Mouse (Mus musculus) Patski (cell line): ENCODE data around the gene Sfr1. TPM values are rescaled to one million over a fixed set of nuclear protein-coding genes. Genes with fewer than 3 reads are reported as not detected.
A peak's percentile ranks its signal among the peaks of the same experiment; 100 is the strongest.

Experiments
- ATAC-seq: fragments of 100-300 bp; one replicate; pipeline ENCODE4 v1.8.0; 2021
- CTCF ChIA-PET: fragments of 350-600 bp; sonication (Branson Sonifier 250); formaldehyde crosslinking; loops from one replicate; lab custom pipeline; 2022; ENCODE audit warnings: inconsistent platforms; lab: Charles Lee
- POLR2A ChIA-PET: fragments of 350-600 bp; sonication (Branson Sonifier 250); formaldehyde crosslinking; loops from one replicate; lab custom pipeline; 2022; ENCODE audit warnings: antibody characterized with exemption, inconsistent platforms; lab: Charles Lee
- DNase-seq: peaks from one replicate; pipeline ENCODE4 v3.0.0-alpha.2; 2011; ENCODE audit warnings: low read depth, low spot score
- H3K27me3 ChIP-seq: fragments of 371-371 bp; one replicate; pipeline ENCODE4 v1.5.1; 2021
- CTCF ChIP-seq: fragments of 100-300 bp; IDR thresholded peaks from one replicate; pipeline ENCODE4 v1.5.1; 2021
- in situ Hi-C: fragments of 300-500 bp; cut with MboI; formaldehyde crosslinking; loops from 3 replicates; pipeline ENCODE4 v1.11.1; 2018; ENCODE audit warnings: low pct_unique_long_range_greater_than_20kb, mixed read lengths
- polyA plus RNA-seq: library from polyadenylated mRNA; unstranded; gene quantifications from one replicate; pipeline ENCODE4 v1.2.3, GENCODE M21; 2021

Gene Sfr1
- polyA plus RNA-seq, 1 experiment from 2014 or later, result 130 TPM

GRCm38 (mm10) chr19:47705772-47706309 is 25.6 kb upstream of the Sfr1 start:
- TF ChIP-seq CTCF, result no peak
- ChIA-PET CTCF (interaction anchor here (1.4 kb wide), 1 partner anchor 16 kb away, joined by 3 read pairs; no protein-coding TSS in a partner anchor), POLR2A (no interaction called here)
- peaks cover 35% of the 10 kb centered on the region for H3K27me3 ChIP-seq
- in situ Hi-C loops, result no loop called here
- ATAC-seq (no peak), DNase-seq (no peak)

- TF ChIP-seq CTCF, result no peak
- ChIA-PET CTCF (interaction anchor here (1.2 to 1.5 kb wide), 2 partner anchors 9 to 10 kb away, joined by 4 read pairs; no protein-coding TSS in a partner anchor), POLR2A (interaction anchor here (0.6 to 0.8 kb wide), 2 partner anchors 15 to 321 kb away, joined by 3 to 5 read pairs; no protein-coding TSS in a partner anchor)
- DNase-seq (no peak), ATAC-seq (no peak)
- peaks cover 39% of the 10 kb centered on the region for H3K27me3 ChIP-seq
- in situ Hi-C loops, result no loop called here
These were observed 21.1 kb upstream of the Sfr1 start for GRCm38 (mm10) chr19:47710376-47710775.

GRCm38 (mm10) chr19:47713457-47713856 is 18.0 kb upstream of the Sfr1 start:
- no peak for ATAC-seq
- POLR2A ChIA-PET, result no interaction called here
- no peak for DNase-seq
- H3K27me3 ChIP-seq, result peaks cover 30% of the 10 kb centered on the region
- no peak for TF ChIP-seq CTCF
- CTCF ChIA-PET, result interaction anchor here (1.6 kb wide), 1 partner anchor 13 kb away, joined by 4 read pairs; no protein-coding TSS in a partner anchor
- in situ Hi-C loops, result no loop called here

GRCm38 (mm10) chr19:47716144-47716543 is 15.3 kb upstream of the Sfr1 start:
- H3K27me3 ChIP-seq, result peaks cover 14% of the 10 kb centered on the region
- TF ChIP-seq CTCF, result peak; percentile 52
- no peak for ATAC-seq
- POLR2A ChIA-PET, result no interaction called here
- DNase-seq, result no peak
- in situ Hi-C loops, result no loop called here
- CTCF ChIA-PET, result no interaction called here

GRCm38 (mm10) chr19:47719147-47719546 is 12.3 kb upstream of the Sfr1 start:
- TF ChIP-seq CTCF, result no peak
- ChIA-PET POLR2A (no interaction called here), CTCF (interaction anchor here (1.5 kb wide), 2 partner anchors 9 to 11 kb away, joined by 3 to 4 read pairs; no protein-coding TSS in a partner anchor)
- DNase-seq (no peak), ATAC-seq (no peak)
- peaks cover 8% of the 10 kb centered on the region for H3K27me3 ChIP-seq
- in situ Hi-C loops, result no loop called here

- ATAC-seq, result no peak
These were observed 9.0 kb upstream of the Sfr1 start for GRCm38 (mm10) chr19:47722471-47722870.

GRCm38 (mm10) chr19:47724903-47725302 is 6.6 kb upstream of the Sfr1 start:
- CTCF ChIA-PET, result no interaction called here
- TF ChIP-seq CTCF, result no peak
- peaks cover 6% of the 10 kb centered on the region for H3K27me3 ChIP-seq
- POLR2A ChIA-PET, result interaction anchor here (1.1 to 1.5 kb wide), 2 partner anchors 10 to 15 kb away, joined by 3 read pairs; no protein-coding TSS in a partner anchor
- DNase-seq (no peak), ATAC-seq (no peak)
- in situ Hi-C loops, result loop anchor here (5.0 kb wide), 1 partner anchor 53 kb away; no protein-coding TSS in a partner anchor

More at GRCm38 (mm10) chr19:47722471-47722870, 9.0 kb upstream of the Sfr1 start:
- POLR2A ChIA-PET, result no interaction called here
- DNase-seq, result no peak
- TF ChIP-seq CTCF, result no peak
- in situ Hi-C loops, result loop anchor here (5.0 kb wide), 1 partner anchor 50 kb away; no protein-coding TSS in a partner anchor
- peaks cover 11% of the 10 kb centered on the region for H3K27me3 ChIP-seq
- CTCF ChIA-PET, result interaction anchor here (1.3 to 1.4 kb wide), 2 partner anchors 16 to 25 kb away, joined by 3 read pairs; no protein-coding TSS in a partner anchor

- DNase-seq (no peak), ATAC-seq (no peak)
- H3K27me3 ChIP-seq, result peaks cover 6% of the 10 kb centered on the region
- CTCF ChIA-PET, result no interaction called here
- TF ChIP-seq CTCF, result no peak
- POLR2A ChIA-PET, result interaction anchor here (1.5 kb wide), 1 partner anchor 16 kb away, joined by 3 read pairs; no protein-coding TSS in a partner anchor
- in situ Hi-C loops, result no loop called here
These were observed 5.8 kb upstream of the Sfr1 start for GRCm38 (mm10) chr19:47725643-47726140.

GRCm38 (mm10) chr19:47730691-47731070 is 801 bp upstream of the Sfr1 start:
- H3K27me3 ChIP-seq, result peaks cover 4% of the 10 kb centered on the region
- POLR2A ChIA-PET, result interaction anchor here (0.9 kb wide), 1 partner anchor 41 kb away, joined by 3 read pairs; no protein-coding TSS in a partner anchor
- CTCF ChIA-PET, result interaction anchor here (1.0 to 2.3 kb wide), 4 partner anchors 12 to 85 kb away, joined by 3 to 7 read pairs (median 4); no protein-coding TSS in a partner anchor
- in situ Hi-C loops, result loop anchor here (10.0 kb wide), 1 partner anchor 196 kb away; the partner anchor contains the start of gene Stn1
- ATAC-seq (peak; percentile 79), DNase-seq (peak; percentile 24)
- no peak for TF ChIP-seq CTCF

GRCm38 (mm10) chr19:47731931-47732330 is 449 bp downstream of the Sfr1 start:
- in situ Hi-C loops, result loop anchor here (10.0 kb wide), 1 partner anchor 197 kb away; the partner anchor contains the start of gene Stn1
- peaks cover 4% of the 10 kb centered on the region for H3K27me3 ChIP-seq
- no peak for ATAC-seq
- ChIA-PET CTCF (interaction anchor here (0.9 to 2.3 kb wide), 3 partner anchors 10 to 376 kb away, joined by 3 to 7 read pairs (median 4); no protein-coding TSS in a partner anchor), POLR2A (no interaction called here)
- DNase-seq, result no peak
- no peak for TF ChIP-seq CTCF
